ENCODE assay signal across 9 mouse cellular contexts in genomic region chr15:83156929-83157666, GRCm38 (mm10). TPM values are rescaled to one million over a fixed set of nuclear protein-coding genes. Genes with fewer than 3 reads are reported as not detected.
DNase-seq lines count a peak whose midpoint lies in the region; ATAC-seq and TF ChIP-seq lines count a peak whose summit lies in the region.
"Had no signal": no experiment of that assay in that cellular context is flagged by ENCODE, and none has a peak within 500 bp of the region (broad histone marks: within the 10 kb centered on the region; RNA-seq: fewer than 3 reads in every experiment).

No protein-coding gene starts in this region.

- no peak for TF ChIP-seq POLR2A in kidney, adult 2 months (IDR thresholded peaks at IDR 0.05; ENCODE audit: low read depth, low read length)

- H3K4me1 ChIP-seq in forebrain, embryonic 14.5 days (ENCODE audit: control insufficient read depth, insufficient read depth, low read length) = no peaks in the 10 kb centered on the region
- H3K4me1 ChIP-seq in forebrain, embryonic 15.5 days = no peaks in the 10 kb centered on the region
- no peaks in the 10 kb centered on the region for H3K4me1 ChIP-seq in kidney, adult 2 months (ENCODE audit: control insufficient read depth, insufficient read depth, low read length)

- no peaks in the 10 kb centered on the region for H3K27me3 ChIP-seq in forebrain, embryonic 14.5 days (replicated peaks; ENCODE audit: control insufficient read depth, insufficient read depth, low read length)
- H3K27me3 ChIP-seq in forebrain, embryonic 15.5 days = no peaks in the 10 kb centered on the region
- no peaks in the 10 kb centered on the region for H3K27me3 ChIP-seq in kidney, adult 2 months (replicated peaks; ENCODE audit: control insufficient read depth, insufficient read depth, low read length)
- H3K27me3 ChIP-seq: megakaryocyte, embryonic 14.5 days had no signal

- 66% methylated on average over 11 of the region's 11 CpGs for WGBS in forebrain, embryonic 14.5 days
- WGBS in forebrain, embryonic 15.5 days = 73% methylated on average over 11 of the region's 11 CpGs
- WGBS in kidney, adult 2 months = 71% methylated on average over 11 of the region's 11 CpGs

- peaks cover 34% of the 10 kb centered on the region for H3K36me3 ChIP-seq in forebrain, embryonic 14.5 days (ENCODE audit: control insufficient read depth, insufficient read depth, low read length)
- peaks cover 32% of the 10 kb centered on the region for H3K36me3 ChIP-seq in forebrain, embryonic 15.5 days
- 0 out of 2 replicates have a peak, but pooled peaks cover 3% of the 10 kb centered on the region for H3K36me3 ChIP-seq in kidney, adult 2 months (ENCODE audit: control insufficient read depth, insufficient read depth, low read length)

- no peak overlapping the region for H3K27ac ChIP-seq in forebrain, embryonic 14.5 days (ENCODE audit: low read depth, low read length)
- no peak overlapping the region for H3K27ac ChIP-seq in forebrain, embryonic 15.5 days (replicated peaks)
- H3K27ac ChIP-seq in kidney, adult 2 months (ENCODE audit: insufficient read depth, low read depth, low read length) = no peak overlapping the region

- no peaks in the 10 kb centered on the region for H3K9me3 ChIP-seq in forebrain, embryonic 14.5 days (replicated peaks; ENCODE audit: control insufficient read depth, low read length)
- H3K9me3 ChIP-seq in forebrain, embryonic 15.5 days = no peaks in the 10 kb centered on the region
- H3K9me3 ChIP-seq: megakaryocyte, embryonic 14.5 days had no signal

- H3K4me3 ChIP-seq in forebrain, embryonic 14.5 days (ENCODE audit: low read depth, low read length) = no peak overlapping the region
- no peak overlapping the region for H3K4me3 ChIP-seq in forebrain, embryonic 15.5 days
- H3K4me3 ChIP-seq in kidney, adult 2 months (ENCODE audit: insufficient read depth, low read depth, low read length) = no peak overlapping the region
- H3K4me3 ChIP-seq: megakaryocyte, embryonic 14.5 days had no signal

- ATAC-seq in forebrain, embryonic 14.5 days = no peak
- no peak for ATAC-seq in forebrain, embryonic 15.5 days (replicated peaks)
- peak; percentile 84 for ATAC-seq in megakaryocyte progenitor cell, adult 5-6 weeks (replicated peaks; ENCODE audit: poor library complexity)

- H3K9ac ChIP-seq in forebrain, embryonic 14.5 days (ENCODE audit: low read length) = no peak overlapping the region
- H3K9ac ChIP-seq in forebrain, embryonic 15.5 days (replicated peaks) = no peak overlapping the region

- DNase-seq in forebrain, embryonic 14.5 days (ENCODE audit: low spot score) = peak; percentile 28
- peak; percentile 35 for DNase-seq in 416B (ENCODE audit: low read depth)
- DNase-seq in adrenal gland, adult 18-20 months (ENCODE audit: low spot score in 2 of 2) = peak; percentile 69
- DNase-seq in fibroblast of lung, adult 2 months (ENCODE audit: low read depth) = peak; percentile 95
- peak; percentile 63 for DNase-seq in kidney, adult 2 months
- peak; percentile 49 to 56 for DNase-seq in thymus, postnatal 36 days

- TF ChIP-seq CTCF in kidney, adult 2 months (conservative IDR thresholded peaks at IDR 0.05; ENCODE audit: insufficient read depth, insufficient read length, low read depth, low read length) = peak; percentile 83

- no peak overlapping the region for H3K4me2 ChIP-seq in forebrain, embryonic 14.5 days (ENCODE audit: low read length)
- no peak overlapping the region for H3K4me2 ChIP-seq in forebrain, embryonic 15.5 days (replicated peaks)

RNA-seq across cellular contexts. Expression of gene Poldip3, which starts 7.9 kb away (rescaled TPM):
- 158 and 167 TPM in 2 replicates for polyA plus RNA-seq in forebrain, embryonic 14.5 days (2014; fragmentation: Nextera tagmentation; extraction: Ambion mirVana)
- 157 and 159 TPM in 2 replicates for polyA plus RNA-seq in forebrain, embryonic 15.5 days (2015; fragmentation: Nextera tagmentation; extraction: Ambion mirVana)
- total RNA-seq in adrenal gland, adult 18-20 months (2021) = 100 to 1,000 TPM in 1 of 2 experiments, 10 to 100 TPM in 1; 86.0 to 105 TPM
- polyA plus RNA-seq in kidney, adult 2 months (2012; rRNA removed) = 45.9 and 47.2 TPM in 2 replicates
- total RNA-seq in megakaryocyte progenitor cell, adult 5-6 weeks (2015) = 39.8 and 42.4 TPM in 2 replicates
- 83.3 and 100 TPM in 2 replicates for total RNA-seq in megakaryocyte progenitor cell, adult 5-6 weeks (2017)

RNA-seq across cellular contexts. Expression of gene Cyb5r3, which starts 15.3 kb away (rescaled TPM):
- 63.3 and 75.1 TPM in 2 replicates for polyA plus RNA-seq in forebrain, embryonic 14.5 days (2014; fragmentation: Nextera tagmentation; extraction: Ambion mirVana)
- 85.3 and 92.8 TPM in 2 replicates for polyA plus RNA-seq in forebrain, embryonic 15.5 days (2015; fragmentation: Nextera tagmentation; extraction: Ambion mirVana)
- total RNA-seq in adrenal gland, adult 18-20 months (2021) = 100 to 1,000 TPM; 248 to 351 TPM
- 197 and 230 TPM in 2 replicates for polyA plus RNA-seq in kidney, adult 2 months (2012; rRNA removed)
- 46.8 and 57.3 TPM in 2 replicates for total RNA-seq in megakaryocyte progenitor cell, adult 5-6 weeks (2015)
- total RNA-seq in megakaryocyte progenitor cell, adult 5-6 weeks (2017) = 26.2 and 32.7 TPM in 2 replicates

RNA-seq across cellular contexts. Expression of gene Rrp7a, which starts 34.5 kb away (rescaled TPM):
- 64.2 and 67.3 TPM in 2 replicates for polyA plus RNA-seq in forebrain, embryonic 14.5 days (2014; fragmentation: Nextera tagmentation; extraction: Ambion mirVana)
- polyA plus RNA-seq in forebrain, embryonic 15.5 days (2015; fragmentation: Nextera tagmentation; extraction: Ambion mirVana) = 72.4 and 72.9 TPM in 2 replicates
- 100 to 1,000 TPM; 111 to 113 TPM for total RNA-seq in adrenal gland, adult 18-20 months (2021)
- 110 and 126 TPM in 2 replicates for polyA plus RNA-seq in kidney, adult 2 months (2012; rRNA removed)
- total RNA-seq in megakaryocyte progenitor cell, adult 5-6 weeks (2015) = 47.7 and 50.9 TPM in 2 replicates
- 56.3 and 69.6 TPM in 2 replicates for total RNA-seq in megakaryocyte progenitor cell, adult 5-6 weeks (2017)

Comparison
In these comparisons a context has a peak if more than half of its experiments do, and no peak if none do; other contexts are left out.
1. DNase-seq: peak in every context shown above with its lines; median percentile 95 in fibroblast of lung, adult 2 months; 69 in adrenal gland, adult 18-20 months; 63 in kidney, adult 2 months; 52 in thymus, postnatal 36 days; 35 in 416B; 28 in forebrain, embryonic 14.5 days.